Mouse (Mus musculus) gastrocnemius, postnatal 4 days (tissue): ENCODE measurements around the gene Actr5. TPM values are rescaled to one million over a fixed set of nuclear protein-coding genes. Genes with fewer than 3 reads are reported as not detected.

Source experiments
- DNase-seq, 2 experiments: peaks; one replicate each; pipeline ENCODE4 v3.0.0; 2021 to 2022; ENCODE audit warnings: low spot score in 2 of 2, mixed read lengths in 2 of 2
- long read RNA-seq, 2 experiments: library from polyadenylated mRNA; stranded (forward); transcript quantifications; one replicate each; pipeline ENCODE4 v2.0.0; 2021
- total RNA-seq, 2 experiments: library from RNA; stranded (reverse); gene quantifications; 2 replicates each; pipeline ENCODE4 v1.2.3; 2021

Gene Actr5
- 1 to 10 TPM; 7.3 to 9.0 TPM for total RNA-seq
- long read RNA-seq, experiment 1, transcript Actr5-201 (9 exons, 2,402 nt), result major isoform, 11 of 15 reads
- long read RNA-seq, experiment 1, partial matches to known transcripts, result 0 of 15 reads
- long read RNA-seq, experiment 1, other reads (novel, unspliced or antisense), result 4 of 15 reads
- long read RNA-seq, experiment 2, transcript Actr5-201 (9 exons, 2,402 nt), result major isoform, 13 of 22 reads
- long read RNA-seq, experiment 2, partial matches to known transcripts, result 3 of 22 reads
- long read RNA-seq, experiment 2, other reads (novel, unspliced or antisense), result 6 of 22 reads

DNA sequence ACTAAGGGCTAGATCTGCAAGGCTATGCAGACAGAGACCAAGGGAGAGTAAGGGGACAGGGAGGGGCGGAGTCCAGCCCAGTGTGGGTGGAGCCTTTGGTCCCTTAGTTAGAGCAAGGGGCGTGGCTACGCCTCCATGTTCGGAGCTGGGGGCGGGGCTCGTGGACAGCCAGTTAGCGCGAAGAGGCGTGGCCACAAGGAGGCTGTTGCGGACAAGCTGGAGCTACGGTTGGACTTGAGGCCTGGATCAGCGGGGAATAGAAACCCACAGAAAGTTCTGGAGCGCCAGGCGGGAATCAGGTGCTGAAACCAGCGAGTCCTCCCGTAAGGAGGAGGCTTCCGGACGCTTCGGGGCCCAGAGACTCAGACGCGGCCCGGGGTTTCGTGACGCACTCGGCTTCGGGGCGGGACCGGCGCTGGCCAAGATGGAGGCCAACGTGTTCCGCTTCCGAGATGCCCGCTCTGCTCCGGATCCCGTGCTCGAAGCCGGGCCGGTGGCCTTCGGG, at the start of gene Actr5:
TSS of gene Actr5 (plus strand) at position 171 of the 505 bp plus-strand sequence.
- peak; percentile 78 to 94 for DNase-seq

DNA sequence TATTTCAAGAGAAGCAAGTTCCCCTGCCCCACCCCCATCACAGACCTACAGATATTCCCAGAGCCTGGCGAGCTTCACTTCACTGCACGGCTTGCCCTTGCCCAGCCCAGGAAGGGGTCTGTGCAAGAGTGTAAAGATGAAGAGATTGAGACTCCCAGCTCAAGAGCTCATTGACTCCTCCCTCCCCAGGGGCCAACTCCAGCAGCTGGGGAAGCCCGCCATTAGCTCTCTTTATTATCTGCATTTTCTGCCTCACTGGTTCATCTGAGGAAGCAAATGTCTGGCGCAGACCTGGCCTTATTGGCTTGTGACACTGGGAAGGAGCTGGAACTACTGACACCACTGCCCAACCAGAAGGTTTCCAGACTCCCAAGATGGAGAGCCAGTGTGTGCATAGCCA, 44.7 kb upstream of the Actr5 start:
- no peak for DNase-seq

DNA sequence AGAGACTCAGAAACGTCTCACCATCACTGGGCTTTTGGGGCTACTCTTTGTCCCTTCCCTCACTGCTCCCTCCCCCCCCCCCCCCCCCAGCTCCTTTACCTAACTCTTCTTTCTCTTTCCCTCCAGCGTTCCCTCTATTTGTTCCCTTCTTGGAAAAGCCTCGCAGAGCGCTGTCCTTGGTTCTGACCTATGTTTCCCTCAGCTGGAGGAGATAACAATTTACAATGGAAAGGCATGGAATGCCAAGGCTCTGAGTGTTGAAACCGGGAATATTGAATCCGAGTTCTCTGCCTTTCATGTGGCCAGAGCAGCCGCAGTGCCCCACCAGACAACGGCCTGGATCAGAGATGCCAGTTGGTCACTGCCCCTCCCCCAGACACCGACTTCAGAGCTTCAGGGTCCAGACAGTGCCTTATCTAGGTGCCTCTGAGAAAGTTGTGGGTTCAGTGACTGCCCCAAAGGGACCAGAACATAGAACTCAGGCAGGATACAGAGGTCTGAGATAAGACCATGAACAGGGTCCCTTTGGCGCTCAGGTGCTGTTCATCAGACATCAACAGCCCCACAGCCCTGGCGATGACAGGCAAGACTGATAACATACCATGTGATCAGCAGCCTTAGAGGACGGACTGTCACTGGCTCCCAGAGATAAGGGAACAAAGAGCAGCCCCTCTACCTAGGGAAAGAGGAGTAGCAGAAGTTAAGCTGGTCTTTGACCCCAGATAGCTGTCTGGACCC, 39.9 kb upstream of the Actr5 start:
- DNase-seq, result peak in 1 of 2 experiments; percentile 30

DNA sequence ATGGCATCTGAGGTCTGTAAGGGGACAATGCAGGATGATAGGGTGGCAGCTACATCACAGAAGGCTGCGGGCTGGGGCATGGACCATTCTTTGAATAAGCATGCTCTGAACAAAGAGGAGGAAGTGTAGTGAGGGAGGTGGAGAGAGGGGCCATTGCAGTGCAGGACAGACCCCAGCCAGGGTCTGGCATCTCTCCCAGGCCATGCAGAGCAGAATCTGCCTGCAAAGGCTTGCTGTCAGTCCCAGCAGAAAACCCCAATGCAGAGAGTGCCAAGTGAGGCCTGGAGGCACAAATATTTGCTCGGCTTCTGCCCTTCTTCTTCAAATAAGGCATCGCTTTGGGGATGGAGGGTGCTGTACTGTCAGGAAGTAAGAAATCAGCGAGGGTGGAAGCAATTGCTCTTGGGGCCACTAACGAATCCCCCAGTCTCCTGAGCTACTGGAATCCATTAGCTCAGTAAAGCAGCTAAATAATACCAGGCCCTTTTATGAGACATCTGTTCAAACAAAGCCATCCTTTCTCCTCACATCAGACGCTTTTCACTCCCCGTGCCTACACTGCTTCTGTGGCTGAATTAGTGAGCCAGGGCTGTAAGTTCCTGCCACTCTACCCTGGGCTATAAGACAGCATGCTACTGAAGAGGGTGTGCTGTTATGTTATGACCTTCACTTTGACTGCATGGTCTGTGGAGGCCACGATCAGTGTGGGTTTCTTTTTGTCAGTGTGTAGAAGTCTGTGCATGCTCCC, 36.0 kb upstream of the Actr5 start:
- DNase-seq, result no peak

DNA sequence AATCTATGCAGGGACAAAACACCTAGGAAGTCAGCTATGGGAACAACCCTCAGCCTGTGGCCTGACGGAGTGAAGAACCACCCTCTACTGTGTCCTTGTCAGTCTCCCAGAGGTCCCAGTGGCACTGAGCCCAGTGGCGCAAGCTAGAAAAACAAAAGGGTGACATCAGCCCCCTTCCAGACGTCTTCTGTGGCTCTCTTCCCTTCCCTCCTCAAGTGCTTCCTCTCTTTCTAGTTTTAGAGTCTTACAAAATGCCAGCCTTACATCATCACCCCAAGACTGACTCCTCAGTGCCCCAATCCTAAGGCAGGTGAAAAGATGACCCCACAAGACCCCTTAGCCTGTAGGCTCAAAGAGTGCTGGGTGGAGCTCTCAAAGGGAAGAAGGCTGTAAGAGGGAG, 34.2 kb upstream of the Actr5 start:
- no peak for DNase-seq

DNA sequence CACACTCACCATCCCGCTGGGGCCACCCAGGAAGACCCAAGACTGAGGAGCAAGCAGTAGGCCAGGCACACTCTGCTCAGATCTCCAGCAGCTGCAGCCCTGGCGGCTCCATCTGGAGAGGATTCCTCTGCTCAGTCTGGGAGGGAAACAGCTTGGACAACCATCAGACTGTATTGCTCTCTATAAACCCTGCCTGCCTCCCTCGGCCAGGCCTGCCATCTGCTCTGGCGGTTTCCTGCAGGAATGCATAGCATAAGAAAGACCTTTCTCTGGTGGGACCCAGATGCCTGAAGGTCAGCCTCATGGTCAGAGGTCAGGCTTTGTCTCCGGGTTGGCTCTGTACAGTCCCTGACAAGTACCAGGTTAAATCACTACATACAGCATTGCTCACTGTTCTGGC, 33.4 kb upstream of the Actr5 start:
- no peak for DNase-seq

DNA sequence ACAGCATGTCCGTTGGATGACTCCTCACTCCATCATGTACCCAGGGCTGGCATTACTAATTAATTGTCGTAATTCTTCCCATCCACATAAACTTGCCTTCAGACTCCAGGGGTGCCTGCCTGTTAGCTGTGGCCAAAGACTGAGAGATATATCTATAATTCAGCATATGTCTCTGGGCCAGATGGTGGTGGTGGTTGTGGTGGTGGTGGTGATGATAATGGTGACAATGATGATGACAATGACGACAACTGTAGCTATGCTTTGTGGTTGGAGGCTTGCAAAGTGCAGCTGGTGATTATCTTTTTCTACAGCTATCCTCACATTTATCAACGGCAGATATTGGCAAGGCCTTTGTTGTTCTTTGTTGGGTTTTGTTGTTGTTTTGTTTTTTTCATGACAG, 31.3 kb upstream of the Actr5 start:
- DNase-seq, result no peak

DNA sequence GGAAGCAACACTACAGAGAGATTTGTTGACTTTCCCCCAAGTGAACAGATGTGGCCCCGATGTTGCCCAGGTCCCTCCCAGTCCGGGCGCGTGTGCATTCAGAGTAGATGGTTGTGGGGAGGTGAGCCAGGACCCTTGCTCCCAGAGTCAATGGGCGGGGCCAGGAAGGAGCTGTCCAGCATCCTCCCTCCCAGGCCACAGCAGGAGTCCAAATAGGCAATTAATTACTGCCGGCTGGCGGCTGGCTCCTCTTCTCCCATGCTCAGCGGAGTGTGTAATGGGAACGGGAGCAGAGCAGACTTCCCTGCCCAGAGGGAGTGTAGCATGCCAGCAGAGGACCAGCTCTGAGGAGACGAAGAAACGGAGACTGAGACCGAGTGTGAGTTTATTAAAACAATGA, 29.6 kb upstream of the Actr5 start:
- DNase-seq, result peak in 1 of 2 experiments; percentile 28

DNA sequence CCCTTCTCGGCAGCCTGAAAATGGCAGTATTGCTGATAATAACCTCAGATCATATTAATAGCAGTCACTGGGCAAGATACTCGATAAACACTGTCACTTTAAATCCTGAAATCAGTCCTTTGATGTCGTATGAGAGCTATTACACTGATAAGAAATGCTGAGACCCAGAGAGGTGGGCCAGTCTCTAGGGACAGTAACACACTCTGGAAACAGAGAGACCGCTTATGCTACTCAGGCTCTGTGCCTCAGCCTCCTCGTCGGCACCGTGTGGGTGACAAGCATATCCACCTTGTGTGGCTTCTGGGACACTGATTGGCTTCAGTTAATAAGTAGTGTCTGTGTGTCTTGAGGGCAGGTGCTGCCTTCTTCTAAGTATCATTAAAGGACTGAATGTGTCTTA, 29.1 kb upstream of the Actr5 start:
- DNase-seq, result no peak

DNA sequence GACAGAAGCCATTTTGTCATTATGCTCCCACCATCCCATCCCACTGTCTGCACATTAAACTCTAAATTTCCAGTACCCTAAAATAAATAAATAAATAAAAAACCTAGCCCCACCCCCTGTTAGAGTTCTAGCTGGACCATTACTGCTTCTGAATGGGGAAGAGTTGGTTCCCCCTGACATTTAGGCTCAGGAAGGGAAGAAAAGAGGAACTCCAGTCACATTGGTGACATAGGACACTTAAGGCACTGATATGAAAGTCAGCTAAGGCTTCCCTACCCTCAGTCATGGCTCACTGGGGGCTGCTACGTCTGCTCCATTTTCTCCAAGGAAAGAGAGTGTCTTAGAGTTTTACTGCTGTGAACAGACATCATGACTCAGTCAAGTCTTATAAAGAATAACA, 27.9 kb upstream of the Actr5 start:
- DNase-seq, result no peak

DNA sequence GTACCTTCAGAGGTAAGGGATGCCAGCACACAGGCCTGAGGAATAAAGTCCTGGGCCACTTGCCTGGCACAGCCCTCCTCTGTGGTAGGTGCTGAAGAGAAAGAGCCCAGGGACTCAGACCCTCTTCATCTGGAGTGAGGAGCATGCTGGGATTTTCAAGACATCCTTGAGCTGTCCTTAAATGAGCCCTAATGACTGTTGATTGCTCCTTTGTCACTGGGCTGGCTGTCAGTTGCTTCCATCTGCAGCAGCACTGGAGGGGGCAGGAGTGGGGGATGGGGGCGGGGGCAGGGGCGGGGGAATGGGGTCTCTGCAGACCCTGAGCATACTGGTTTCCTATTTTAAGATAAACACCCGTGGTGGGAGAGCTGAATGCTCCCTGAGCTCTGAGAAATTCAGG, 24.2 kb upstream of the Actr5 start:
- DNase-seq, result no peak

DNA sequence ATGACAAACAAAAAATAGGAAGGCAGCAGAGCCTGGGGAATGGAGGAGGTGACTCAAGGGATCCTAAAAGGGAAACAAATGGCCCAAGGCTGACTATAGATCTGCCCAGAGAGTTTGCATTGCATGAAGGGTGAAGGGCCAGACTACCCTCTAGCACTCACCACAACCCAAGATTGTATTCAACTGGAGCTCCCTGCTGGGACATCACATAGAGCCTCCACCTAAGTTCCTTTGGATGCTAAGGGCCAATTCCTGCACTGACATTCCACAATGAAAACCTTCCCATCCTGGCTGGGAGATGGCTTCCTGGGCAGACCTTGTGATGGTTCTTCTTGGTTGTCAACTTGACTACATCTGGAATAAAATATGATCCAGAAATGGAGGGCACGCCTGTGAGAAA, 23.4 kb upstream of the Actr5 start:
- DNase-seq, result no peak

DNA sequence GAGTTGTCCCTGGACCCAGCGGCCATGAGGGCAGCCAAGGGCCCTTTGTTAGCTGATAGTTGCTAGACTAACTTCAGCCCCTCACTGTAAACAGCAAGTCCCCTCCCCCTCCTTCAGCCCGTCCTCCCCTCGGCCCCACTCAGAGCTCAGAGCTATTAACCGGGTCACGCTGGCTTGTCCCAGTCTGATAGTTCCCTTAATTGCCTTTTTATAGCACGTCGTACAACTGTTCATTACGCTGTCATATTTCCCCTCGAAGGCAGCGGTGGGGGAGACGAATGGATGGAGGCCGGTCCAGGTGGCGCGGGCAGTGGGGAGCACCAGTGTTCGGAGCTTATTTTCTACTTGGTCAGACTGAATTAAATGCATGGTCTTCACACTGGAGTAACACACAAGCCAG, 22.0 kb upstream of the Actr5 start:
- no peak for DNase-seq

DNA sequence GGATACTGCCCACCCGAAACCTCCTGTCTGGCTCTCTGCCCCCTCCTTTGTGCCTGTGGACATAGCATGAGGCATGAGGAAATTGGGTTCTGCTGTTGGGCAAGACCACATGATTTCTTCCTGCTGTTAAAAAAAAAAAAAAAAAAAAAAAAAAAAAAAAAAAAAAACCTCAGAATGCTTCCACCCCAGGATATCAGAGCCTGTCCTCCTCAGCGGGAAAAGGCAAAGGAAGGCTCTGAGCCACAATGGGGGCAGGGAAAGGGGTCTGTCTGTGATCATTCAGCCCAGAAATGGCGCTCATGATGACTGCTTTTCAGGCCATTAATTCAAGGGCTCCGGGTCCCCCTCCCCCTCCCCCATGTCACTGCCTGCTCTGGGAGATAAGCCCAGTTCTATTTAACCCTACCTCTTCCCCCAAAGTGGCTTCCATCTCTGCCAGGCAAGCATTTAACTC, 18.1 kb upstream of the Actr5 start:
- no peak for DNase-seq

DNA sequence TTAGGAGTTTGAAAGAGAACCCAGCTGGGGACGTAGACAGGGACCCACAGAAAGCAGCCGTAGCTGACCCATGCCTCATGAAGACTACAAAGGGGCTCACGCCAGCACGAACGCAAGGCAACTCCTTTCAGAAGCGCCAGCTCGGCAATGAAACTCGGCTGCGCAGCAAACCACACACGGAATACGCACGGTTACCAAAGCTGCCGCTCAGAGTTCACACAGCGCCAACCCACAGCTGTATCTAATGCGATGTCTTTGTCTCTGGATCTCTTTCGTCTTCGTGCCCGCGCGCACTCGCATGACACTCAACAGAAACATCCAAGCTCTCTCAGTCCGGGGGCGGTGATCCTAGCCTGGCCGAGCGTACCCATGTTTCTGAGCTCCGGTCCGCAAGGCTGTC, 15.0 kb upstream of the Actr5 start:
- DNase-seq, result no peak

DNA sequence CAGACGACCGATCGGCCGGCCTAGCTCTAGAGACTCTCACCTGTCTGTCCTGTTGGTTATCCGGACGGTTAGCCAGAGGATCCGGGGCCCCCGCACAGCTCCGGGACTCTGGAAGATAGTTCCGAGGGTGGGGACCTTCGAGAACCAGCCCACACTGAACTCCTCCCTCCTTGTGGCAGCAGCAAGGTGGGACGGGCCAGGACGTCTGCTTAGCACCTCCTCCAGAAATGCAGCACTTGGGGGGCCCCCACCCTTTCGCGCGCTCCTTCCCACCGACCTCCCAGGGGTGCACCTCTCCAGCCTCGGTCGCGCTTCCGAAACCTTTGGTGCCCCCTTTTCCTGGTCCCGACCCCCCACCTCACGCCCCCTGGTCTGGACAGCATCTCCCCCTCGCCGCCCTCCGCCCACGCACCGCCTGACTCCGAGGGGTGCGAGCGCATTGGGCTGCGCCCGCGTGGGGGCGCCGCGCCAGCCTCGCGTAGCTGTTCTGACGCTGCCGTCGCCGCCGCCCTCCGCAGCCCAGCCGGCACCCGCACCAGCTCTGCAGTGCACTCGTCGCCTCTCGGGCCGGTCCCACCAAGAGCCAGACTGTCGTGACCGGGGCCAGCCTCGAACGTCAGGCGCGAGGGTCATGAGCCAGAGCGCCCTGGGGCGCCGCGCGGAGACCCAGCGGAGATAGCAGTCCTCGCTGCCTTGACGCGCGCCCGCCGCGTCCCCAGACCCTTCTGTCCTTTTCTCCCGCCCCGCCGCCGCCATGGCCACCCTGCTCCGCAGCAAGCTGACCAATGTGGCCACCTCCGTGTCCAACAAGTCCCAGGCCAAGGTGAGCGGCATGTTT, 14.0 kb upstream of the Actr5 start, which contains the start of gene Slc32a1:
TSS of gene Slc32a1 (plus strand) at position 280 of the 838 bp plus-strand sequence.
- DNase-seq, result no peak

DNA sequence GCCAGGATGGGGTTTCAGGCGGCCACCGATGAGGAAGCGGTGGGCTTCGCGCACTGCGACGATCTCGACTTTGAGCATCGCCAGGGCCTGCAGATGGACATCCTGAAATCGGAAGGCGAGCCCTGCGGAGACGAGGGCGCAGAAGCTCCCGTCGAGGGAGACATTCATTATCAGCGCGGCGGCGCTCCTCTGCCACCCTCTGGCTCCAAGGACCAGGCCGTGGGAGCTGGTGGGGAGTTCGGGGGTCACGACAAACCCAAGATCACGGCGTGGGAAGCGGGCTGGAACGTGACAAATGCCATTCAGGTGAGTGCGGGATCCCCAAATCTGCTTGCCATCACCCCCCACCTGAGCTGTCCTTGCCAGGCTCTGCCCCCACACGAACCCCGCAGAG, 13.4 kb upstream of the Actr5 start:
- no peak for DNase-seq

DNA sequence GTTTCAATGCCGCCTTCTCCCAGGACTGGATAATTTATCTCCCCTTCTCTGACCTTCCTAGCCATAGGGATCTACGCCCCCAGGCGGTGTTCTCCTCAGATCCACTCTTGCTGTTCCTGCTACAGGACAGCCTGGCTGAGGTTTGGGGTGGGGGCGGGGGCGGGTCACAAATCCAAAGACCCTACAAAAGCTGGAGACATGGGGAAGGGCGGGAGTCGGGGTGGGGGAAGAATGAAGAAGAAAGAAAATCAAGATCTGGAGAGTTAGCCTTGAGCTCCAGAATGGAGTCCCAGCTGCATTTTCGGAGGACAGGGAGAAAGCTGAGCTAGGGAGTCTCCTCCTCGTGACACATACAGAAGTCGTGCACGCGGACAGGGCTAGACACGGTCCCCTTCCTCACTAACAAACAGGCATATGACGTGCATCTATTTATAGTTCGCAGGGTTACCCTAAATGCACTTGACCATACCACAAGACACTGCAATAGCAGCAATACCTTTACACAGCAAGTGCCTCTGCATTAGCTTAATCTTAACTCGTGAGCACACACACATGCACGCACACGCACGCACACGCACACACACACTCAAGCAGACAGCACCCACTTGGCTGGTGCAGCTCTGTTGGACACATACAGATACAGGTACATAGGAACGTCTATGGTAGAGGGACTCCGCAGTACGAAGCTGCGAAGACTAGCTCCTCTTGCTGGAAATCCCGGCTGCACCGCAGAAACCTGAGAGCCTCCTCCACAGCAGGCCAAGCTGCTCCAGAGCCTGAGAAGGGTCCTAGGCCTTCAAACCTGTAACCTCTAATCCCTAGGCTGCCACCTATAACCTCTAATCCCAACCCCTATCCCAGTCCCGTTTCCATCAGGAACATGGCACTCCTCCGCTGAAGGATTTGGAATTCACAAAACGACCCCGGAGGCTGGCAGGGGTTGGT, 12.7 kb upstream of the Actr5 start:
- DNase-seq, result no peak

DNA sequence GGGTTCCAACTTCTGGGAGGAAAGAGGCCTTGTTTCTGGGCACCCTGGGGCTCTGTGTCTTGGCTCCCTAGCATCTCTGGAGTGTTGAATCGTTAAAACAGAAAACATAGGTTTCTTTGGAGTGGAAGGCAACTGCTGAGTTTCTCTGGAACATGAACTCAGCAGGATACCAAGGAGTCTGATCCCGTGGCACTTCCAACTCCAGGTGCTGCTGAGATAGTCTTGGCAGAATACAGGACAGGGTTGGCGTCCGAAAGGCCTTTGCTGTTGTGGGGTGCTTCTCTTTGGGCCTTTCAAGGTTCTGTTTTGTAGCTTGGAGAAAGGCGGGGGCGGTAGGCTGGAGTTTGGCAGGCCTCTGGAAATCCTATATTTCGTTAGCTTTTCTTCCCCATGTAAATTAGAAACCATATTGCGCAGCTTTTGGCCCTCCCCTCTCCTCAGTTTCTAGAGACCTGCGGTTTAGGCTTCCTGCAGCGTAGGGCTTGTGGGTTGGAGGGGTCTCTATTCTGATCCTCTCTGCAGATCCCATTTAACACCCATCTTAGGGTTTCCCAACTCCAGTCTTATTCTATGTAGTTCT, 11.9 kb upstream of the Actr5 start:
- no peak for DNase-seq
